Mouse (Mus musculus) inflammation-experienced regulatory T-cells, adult 6 months (primary cell): ENCODE measurements at regions not wholly inside any gene's neighbourhood (a gene's known extent, or its start where the extent isn't known, plus 50 kb on each side); places are given as distances from the start of the nearest gene placed in this dataset.
"Not testable (repeated sequence)": the region's sequence is repeated elsewhere in the genome, so short reads cannot be mapped to it uniquely, and the experiment has no call there.

Experiments
- ATAC-seq: one replicate; pipeline ENCODE4 v1.8.0; 2017

GRCm38 (mm10) chr13:45130516-45131249, 52.2 kb downstream of the Gm9817 start:
- no peak for ATAC-seq

- no peak for ATAC-seq
Measured at GRCm38 (mm10) chr13:45140616-45141015, 62.1 kb downstream of the Gm9817 start.

GRCm38 (mm10) chr13:45145129-45145528, 66.6 kb downstream of the Gm9817 start:
- ATAC-seq = no peak

GRCm38 (mm10) chr13:45156223-45156622, 77.7 kb downstream of the Gm9817 start:
- ATAC-seq = no peak

- ATAC-seq = peak; percentile 52
Measured at GRCm38 (mm10) chr13:45156982-45157381, 78.5 kb downstream of the Gm9817 start.

GRCm38 (mm10) chr13:45160281-45160680, 81.8 kb downstream of the Gm9817 start:
- ATAC-seq = no peak

- no peak for ATAC-seq
Measured at GRCm38 (mm10) chr13:45164001-45164778, 85.7 kb downstream of the Gm9817 start.

- ATAC-seq = no peak
Measured at GRCm38 (mm10) chr13:45165159-45165558, 86.7 kb downstream of the Gm9817 start.

- ATAC-seq = no peak
Measured at GRCm38 (mm10) chr13:45169716-45170115, 91.2 kb downstream of the Gm9817 start.

GRCm38 (mm10) chr13:45173139-45173538, 94.6 kb downstream of the Gm9817 start:
- no peak for ATAC-seq

GRCm38 (mm10) chr13:45175711-45176205, 97.3 kb downstream of the Gm9817 start:
- ATAC-seq = not testable (repeated sequence)

GRCm38 (mm10) chr13:45181529-45182230, 103.2 kb downstream of the Gm9817 start:
- ATAC-seq = no peak

GRCm38 (mm10) chr13:45189389-45189788, 110.9 kb downstream of the Gm9817 start:
- ATAC-seq = no peak

- no peak for ATAC-seq
Measured at GRCm38 (mm10) chr13:45190151-45190550, 111.7 kb downstream of the Gm9817 start.

- ATAC-seq = no peak
Measured at GRCm38 (mm10) chr13:45192079-45192478, 113.6 kb downstream of the Gm9817 start.

- no peak for ATAC-seq
Measured at GRCm38 (mm10) chr13:45195562-45195961, 117.1 kb downstream of the Gm9817 start.

- no peak for ATAC-seq
Measured at GRCm38 (mm10) chr13:45196363-45196762, 117.9 kb downstream of the Gm9817 start.

GRCm38 (mm10) chr13:45200511-45201120, 122.1 kb downstream of the Gm9817 start:
- ATAC-seq = no peak

GRCm38 (mm10) chr13:45204856-45205255, 126.4 kb downstream of the Gm9817 start:
- no peak for ATAC-seq

- ATAC-seq = no peak
Measured at GRCm38 (mm10) chr13:45208540-45209197, 130.2 kb downstream of the Gm9817 start.

GRCm38 (mm10) chr13:45211241-45211640, 132.7 kb downstream of the Gm9817 start:
- no peak for ATAC-seq
